Mouse (Mus musculus) spleen, adult 12 weeks (tissue): Measurements from ENCODE around the gene Flcn.

ENCODE experiments used
- DNase-seq: peaks from one replicate; pipeline ENCODE4 v3.0.0; 2022; ENCODE audit warnings: low spot score

Flcn gene

GRCm38 (mm10) chr11:59805256-59805655, 4.6 kb downstream of the Flcn start:
- no peak for DNase-seq

GRCm38 (mm10) chr11:59804409-59805110, 5.3 kb downstream of the Flcn start:
- no peak for DNase-seq

- DNase-seq = no peak
Measured at GRCm38 (mm10) chr11:59803516-59803915, 6.3 kb downstream of the Flcn start.

- no peak for DNase-seq
Measured at GRCm38 (mm10) chr11:59801881-59802280, 7.9 kb downstream of the Flcn start.

- no peak for DNase-seq
Measured at GRCm38 (mm10) chr11:59800412-59800811, 9.4 kb downstream of the Flcn start.

GRCm38 (mm10) chr11:59793390-59793789, 16.4 kb downstream of the Flcn start:
- DNase-seq = no peak

- no peak for DNase-seq
Measured at GRCm38 (mm10) chr11:59789311-59789710, 20.5 kb downstream of the Flcn start.

GRCm38 (mm10) chr11:59787199-59787781, 22.5 kb downstream of the Flcn start, which contains the start of gene Pld6:
Gene Pld6, minus strand, starts transcription at chr11:59787645.
- peak; percentile 26 for DNase-seq

GRCm38 (mm10) chr11:59786444-59787198, 23.2 kb downstream of the Flcn start:
- DNase-seq = no peak

- DNase-seq = no peak
Measured at GRCm38 (mm10) chr11:59783591-59783990, 26.2 kb downstream of the Flcn start.

GRCm38 (mm10) chr11:59782091-59782590, 27.7 kb downstream of the Flcn start:
- DNase-seq = no peak

- DNase-seq = no peak
Measured at GRCm38 (mm10) chr11:59780241-59780640, 29.6 kb downstream of the Flcn start.

- no peak for DNase-seq
Measured at GRCm38 (mm10) chr11:59779406-59779805, 30.4 kb downstream of the Flcn start.

GRCm38 (mm10) chr11:59778874-59779223, 31.0 kb downstream of the Flcn start:
- no peak for DNase-seq

- peak; percentile 56 for DNase-seq
Measured at GRCm38 (mm10) chr11:59778181-59778873, 31.5 kb downstream of the Flcn start.

GRCm38 (mm10) chr11:59777259-59777658, 32.6 kb downstream of the Flcn start:
- DNase-seq = no peak

- no peak for DNase-seq
Measured at GRCm38 (mm10) chr11:59775435-59776148, 34.2 kb downstream of the Flcn start.

- DNase-seq = no peak
Measured at GRCm38 (mm10) chr11:59774522-59774921, 35.3 kb downstream of the Flcn start.

- DNase-seq = no peak
Measured at GRCm38 (mm10) chr11:59772902-59773301, 36.9 kb downstream of the Flcn start.

- no peak for DNase-seq
Measured at GRCm38 (mm10) chr11:59772291-59772690, 37.5 kb downstream of the Flcn start.

- no peak for DNase-seq
Measured at GRCm38 (mm10) chr11:59770753-59771152, 39.1 kb downstream of the Flcn start.

GRCm38 (mm10) chr11:59769738-59770137, 40.1 kb downstream of the Flcn start:
- DNase-seq = no peak
